9 mouse cellular contexts compared by ENCODE assay signal in genomic region chr3:108510716-108511483, GRCm38 (mm10). TPM values are rescaled to one million over a fixed set of nuclear protein-coding genes. Genes with fewer than 3 reads are reported as not detected.
DNase-seq lines count a peak whose midpoint lies in the region; ATAC-seq and TF ChIP-seq lines count a peak whose summit lies in the region.
"Had no signal": no experiment of that assay in that cellular context is flagged by ENCODE, and none has a peak within 500 bp of the region (broad histone marks: within the 10 kb centered on the region; RNA-seq: fewer than 3 reads in every experiment).

No protein-coding gene starts in this region.

- H3K36me3 ChIP-seq in kidney, postnatal 0 days (ENCODE audit: insufficient read depth, low read length): no peaks in the 10 kb centered on the region
- H3K36me3 ChIP-seq in hindbrain, embryonic 16.5 days (ENCODE audit: control insufficient read depth, insufficient read depth, low read length): no peaks in the 10 kb centered on the region
- no peaks in the 10 kb centered on the region for H3K36me3 ChIP-seq in midbrain, embryonic 11.5 days (ENCODE audit: control insufficient read depth, insufficient read depth, low read length)

- no peak overlapping the region for H3K4me2 ChIP-seq in kidney, postnatal 0 days (ENCODE audit: low read length)
- 0 out of 2 replicates have a peak overlapping the region, but pooled peaks have one; percentile 13 for H3K4me2 ChIP-seq in hindbrain, embryonic 16.5 days (ENCODE audit: low read length)
- H3K4me2 ChIP-seq in midbrain, embryonic 11.5 days: no peak overlapping the region

- DNase-seq in kidney, postnatal 0 days (ENCODE audit: low spot score): peak; percentile 57
- no peak for DNase-seq in kidney, adult 9 months
- peak; percentile 36 for DNase-seq in brain, embryonic 18.5 days (ENCODE audit: low read depth, low spot score)
- peak; percentile 86 for DNase-seq in midbrain, embryonic 11.5 days (ENCODE audit: low spot score, missing footprints)
- DNase-seq in lung, postnatal 36 days: no peak
- no peak for DNase-seq in urinary bladder, postnatal 10 days (ENCODE audit: low spot score)

- H3K9me3 ChIP-seq in kidney, postnatal 0 days (replicated peaks; ENCODE audit: low read length): no peaks in the 10 kb centered on the region
- no peaks in the 10 kb centered on the region for H3K9me3 ChIP-seq in hindbrain, embryonic 16.5 days (ENCODE audit: control insufficient read depth, low read length)
- no peaks in the 10 kb centered on the region for H3K9me3 ChIP-seq in midbrain, embryonic 11.5 days (ENCODE audit: control insufficient read depth, low read length)
- H3K9me3 ChIP-seq: megakaryocyte, embryonic 14.5 days had no signal

- no peak for ATAC-seq in kidney, postnatal 0 days (replicated peaks; ENCODE audit: low FRiP score, low read depth)
- ATAC-seq in hindbrain, embryonic 16.5 days: peak; percentile 75
- peak; percentile 38; the same call in 1 of the 2 replicates for ATAC-seq in midbrain, embryonic 11.5 days (ENCODE audit: low FRiP score)
- ATAC-seq in megakaryocyte progenitor cell, adult 5-6 weeks (replicated peaks; ENCODE audit: poor library complexity): no peak

- no peaks in the 10 kb centered on the region for H3K27me3 ChIP-seq in kidney, postnatal 0 days (ENCODE audit: insufficient read depth, low read length)
- H3K27me3 ChIP-seq in hindbrain, embryonic 16.5 days (replicated peaks; ENCODE audit: control insufficient read depth, insufficient read depth, low read length): no peaks in the 10 kb centered on the region
- H3K27me3 ChIP-seq in midbrain, embryonic 11.5 days (ENCODE audit: control insufficient read depth, insufficient read depth, low read length): no peaks in the 10 kb centered on the region

- H3K4me1 ChIP-seq in kidney, postnatal 0 days (replicated peaks; ENCODE audit: insufficient read depth, low read length): no peaks in the 10 kb centered on the region
- H3K4me1 ChIP-seq in hindbrain, embryonic 16.5 days (ENCODE audit: control insufficient read depth, insufficient read depth, low read depth, low read length): peaks cover 11% of the 10 kb centered on the region
- peaks cover 5% of the 10 kb centered on the region for H3K4me1 ChIP-seq in midbrain, embryonic 11.5 days (ENCODE audit: control insufficient read depth, insufficient read depth, low read length)

- H3K27ac ChIP-seq in kidney, postnatal 0 days: no peak overlapping the region
- H3K27ac ChIP-seq in hindbrain, embryonic 16.5 days (ENCODE audit: low read depth, low read length): no peak overlapping the region
- H3K27ac ChIP-seq in midbrain, embryonic 11.5 days (ENCODE audit: low read depth, low read length): no peak overlapping the region

- WGBS in kidney, postnatal 0 days: 10% methylated on average over 9 of the region's 9 CpGs
- WGBS in hindbrain, embryonic 16.5 days: 10% methylated on average over 9 of the region's 9 CpGs
- WGBS in midbrain, embryonic 11.5 days: 25% methylated on average over 9 of the region's 9 CpGs

- H3K9ac ChIP-seq in kidney, postnatal 0 days (ENCODE audit: low read depth, low read length): no peak overlapping the region
- no peak overlapping the region; the same call in 1 of the 2 replicates for H3K9ac ChIP-seq in hindbrain, embryonic 16.5 days (ENCODE audit: low read depth, low read length)
- H3K9ac ChIP-seq in midbrain, embryonic 11.5 days (ENCODE audit: low read length): no peak overlapping the region

- H3K4me3 ChIP-seq in kidney, postnatal 0 days (replicated peaks; ENCODE audit: low read depth, low read length): no peak overlapping the region
- H3K4me3 ChIP-seq in hindbrain, embryonic 16.5 days (ENCODE audit: low read length): no peak overlapping the region
- H3K4me3 ChIP-seq in midbrain, embryonic 11.5 days (ENCODE audit: low read depth, low read length): no peak overlapping the region
- H3K4me3 ChIP-seq: megakaryocyte, embryonic 14.5 days had no signal

- TF ChIP-seq CTCF in kidney, postnatal 0 days (IDR thresholded peaks at IDR 0.05; ENCODE audit: low read depth): no peak

RNA-seq across cellular contexts. Expression of gene 1700013F07Rik, which starts 23.1 kb away (rescaled TPM):
- not detected in 2 replicates for polyA plus RNA-seq in kidney, postnatal 0 days (2015; fragmentation: Nextera tagmentation; extraction: Ambion mirVana)
- 1.9 and 2.7 TPM in 2 replicates for polyA plus RNA-seq in hindbrain, embryonic 16.5 days (2015; fragmentation: Nextera tagmentation; extraction: Ambion mirVana)
- polyA plus RNA-seq in midbrain, embryonic 11.5 days (2014; fragmentation: Nextera tagmentation; extraction: Ambion mirVana): 0.51 and 0.72 TPM in 2 replicates
- not detected in 2 replicates for total RNA-seq in megakaryocyte progenitor cell, adult 5-6 weeks (2015)
- not detected in 2 replicates for total RNA-seq in megakaryocyte progenitor cell, adult 5-6 weeks (2017)

RNA-seq across cellular contexts. Expression of gene 5330417C22Rik, which starts 25.4 kb away (rescaled TPM):
- polyA plus RNA-seq in kidney, postnatal 0 days (2015; fragmentation: Nextera tagmentation; extraction: Ambion mirVana): 1.6 and 1.7 TPM in 2 replicates
- 16.0 and 18.5 TPM in 2 replicates for polyA plus RNA-seq in hindbrain, embryonic 16.5 days (2015; fragmentation: Nextera tagmentation; extraction: Ambion mirVana)
- polyA plus RNA-seq in midbrain, embryonic 11.5 days (2014; fragmentation: Nextera tagmentation; extraction: Ambion mirVana): 2.7 and 2.9 TPM in 2 replicates
- total RNA-seq in megakaryocyte progenitor cell, adult 5-6 weeks (2015): 0.20 and 0.27 TPM in 2 replicates
- total RNA-seq in megakaryocyte progenitor cell, adult 5-6 weeks (2017): 0.20 and 0.25 TPM in 2 replicates

RNA-seq across cellular contexts. Expression of gene Tmem167b, which starts 51.4 kb away (rescaled TPM):
- 33.5 and 35.8 TPM in 2 replicates for polyA plus RNA-seq in kidney, postnatal 0 days (2015; fragmentation: Nextera tagmentation; extraction: Ambion mirVana)
- 51.0 and 54.3 TPM in 2 replicates for polyA plus RNA-seq in hindbrain, embryonic 16.5 days (2015; fragmentation: Nextera tagmentation; extraction: Ambion mirVana)
- polyA plus RNA-seq in midbrain, embryonic 11.5 days (2014; fragmentation: Nextera tagmentation; extraction: Ambion mirVana): 57.2 and 66.8 TPM in 2 replicates
- total RNA-seq in megakaryocyte progenitor cell, adult 5-6 weeks (2015): 15.2 and 16.4 TPM in 2 replicates
- 35.2 and 38.2 TPM in 2 replicates for total RNA-seq in megakaryocyte progenitor cell, adult 5-6 weeks (2017)

Comparison
In these comparisons a context has a peak if more than half of its experiments do, and no peak if none do; other contexts are left out.
1. DNase-seq: peak in kidney, postnatal 0 days (single experiment), brain, embryonic 18.5 days (single experiment) and midbrain, embryonic 11.5 days (single experiment); none in kidney, adult 9 months (single experiment), lung, postnatal 36 days (single experiment) and urinary bladder, postnatal 10 days (single experiment).
2. ATAC-seq: peak in hindbrain, embryonic 16.5 days (single experiment) and midbrain, embryonic 11.5 days (single experiment); none in kidney, postnatal 0 days (single experiment) and megakaryocyte progenitor cell, adult 5-6 weeks (single experiment).